Mouse (Mus musculus): Measurements from ENCODE around the gene Kctd5. TPM values are rescaled to one million over a fixed set of nuclear protein-coding genes. Genes with fewer than 3 reads are reported as not detected.

Kctd5 gene
- polyA plus RNA-seq, 1 experiment from 2014 or later: 89.2 TPM

GRCm38 (mm10) chr17:24000404-24000803 lies 72.9 kb downstream of the Kctd5 start:
- Histone ChIP-seq H3K27me3 (ENCODE audit: poor library complexity, severe bottlenecking) (no peaks in the 10 kb centered on the region), H3K4me1 (peaks cover 12% of the 10 kb centered on the region), H3K27ac (no peak overlapping the region), H3K9me3 (no peaks in the 10 kb centered on the region), H3K36me3 (replicated peaks) (no peaks in the 10 kb centered on the region), H3K4me3 (no peak overlapping the region)
- no peak for DNase-seq (ENCODE audit: extremely low spot score, low spot score)
- 78% methylated on average over 5 of the region's 5 CpGs for WGBS

- H3K36me3 ChIP-seq (replicated peaks): no peaks in the 10 kb centered on the region
- peaks cover 9% of the 10 kb centered on the region for H3K27me3 ChIP-seq (ENCODE audit: poor library complexity, severe bottlenecking)
- WGBS: 85% methylated on average over 6 of the region's 6 CpGs
- no peak for DNase-seq (ENCODE audit: extremely low spot score, low spot score)
- no peaks in the 10 kb centered on the region for H3K9me3 ChIP-seq
- no peak overlapping the region for H3K4me3 ChIP-seq
- peaks cover 18% of the 10 kb centered on the region for H3K4me1 ChIP-seq
- no peak overlapping the region for H3K27ac ChIP-seq
Observed at GRCm38 (mm10) chr17:23998383-23998782, 74.9 kb downstream of the Kctd5 start.

- Histone ChIP-seq H3K4me1 (peaks cover 23% of the 10 kb centered on the region), H3K27me3 (ENCODE audit: poor library complexity, severe bottlenecking) (peaks cover 9% of the 10 kb centered on the region), H3K9me3 (no peaks in the 10 kb centered on the region), H3K36me3 (replicated peaks) (no peaks in the 10 kb centered on the region), H3K27ac (no peak within 1 kb of the TSS; the same call in 1 of the 2 replicates), H3K4me3 (no peak within 1 kb of the TSS)
- WGBS: 59% methylated on average over 2 of the region's 2 CpGs
- DNase-seq (ENCODE audit: extremely low spot score, low spot score): no peak
Observed at GRCm38 (mm10) chr17:23997901-23998300, 75.4 kb downstream of the Kctd5 start, which contains the start of gene Prss22. Prss22 (minus strand) TSS chr17:23998100.

Small RNAs within 50 kb of the gene (microRNA-seq; reads per million reads assigned to microRNA genes)
- gene Gm27700: not detected

Other genes with a start within 250 kb of the Kctd5 start
- gene Elob, start 244.3 kb downstream of the Kctd5 start, polyA plus RNA-seq (2016; fragmentation: Nextera tagmentation; extraction: Ambion mirVana): 1,030 and 1,081 TPM in 2 replicates
- 0.49 TPM in 1 of 2 replicates, not detected in the other for gene Prss33, start 237.4 kb downstream of the Kctd5 start, polyA plus RNA-seq (2016; fragmentation: Nextera tagmentation; extraction: Ambion mirVana)
- gene Prss32, start 229.6 kb downstream of the Kctd5 start, polyA plus RNA-seq (2016; fragmentation: Nextera tagmentation; extraction: Ambion mirVana): not detected in 2 replicates
- 4.5 and 5.4 TPM in 2 replicates for gene Prss41, start 229.3 kb downstream of the Kctd5 start, polyA plus RNA-seq (2016; fragmentation: Nextera tagmentation; extraction: Ambion mirVana)
- gene Prss21, start 205.4 kb downstream of the Kctd5 start, polyA plus RNA-seq (2016; fragmentation: Nextera tagmentation; extraction: Ambion mirVana): not detected in 2 replicates
- not detected in 2 replicates for gene Dcpp1, start 192.6 kb downstream of the Kctd5 start, polyA plus RNA-seq (2016; fragmentation: Nextera tagmentation; extraction: Ambion mirVana)
- gene Dcpp2, start 192.6 kb downstream of the Kctd5 start, polyA plus RNA-seq (2016; fragmentation: Nextera tagmentation; extraction: Ambion mirVana): not detected in 2 replicates
- not detected in 2 replicates for gene Dcpp3, start 156.0 kb downstream of the Kctd5 start, polyA plus RNA-seq (2016; fragmentation: Nextera tagmentation; extraction: Ambion mirVana)
- not detected in 2 replicates for gene Sbp, start 131.8 kb downstream of the Kctd5 start, polyA plus RNA-seq (2016; fragmentation: Nextera tagmentation; extraction: Ambion mirVana)
- gene Sbpl, start 118.2 kb downstream of the Kctd5 start, polyA plus RNA-seq (2016; fragmentation: Nextera tagmentation; extraction: Ambion mirVana): not detected in 2 replicates
- not detected in 2 replicates for gene Prss30, start 92.9 kb downstream of the Kctd5 start, polyA plus RNA-seq (2016; fragmentation: Nextera tagmentation; extraction: Ambion mirVana)
- gene Prss22, start 75.4 kb downstream of the Kctd5 start, polyA plus RNA-seq (2016; fragmentation: Nextera tagmentation; extraction: Ambion mirVana): 0.58 and 0.63 TPM in 2 replicates
- 0.11 and 0.16 TPM in 2 replicates for gene Prss27, start 35.3 kb downstream of the Kctd5 start, polyA plus RNA-seq (2016; fragmentation: Nextera tagmentation; extraction: Ambion mirVana)
- 32.6 and 34.3 TPM in 2 replicates for gene Pdpk1, start 77.4 kb upstream of the Kctd5 start, polyA plus RNA-seq (2016; fragmentation: Nextera tagmentation; extraction: Ambion mirVana)
- gene Amdhd2, start 90.3 kb upstream of the Kctd5 start, polyA plus RNA-seq (2016; fragmentation: Nextera tagmentation; extraction: Ambion mirVana): 40.2 and 44.7 TPM in 2 replicates
- 419 and 421 TPM in 2 replicates for gene Atp6v0c, start 96.2 kb upstream of the Kctd5 start, polyA plus RNA-seq (2016; fragmentation: Nextera tagmentation; extraction: Ambion mirVana)
- 6.8 and 7.5 TPM in 2 replicates for gene Tbc1d24, start 132.1 kb upstream of the Kctd5 start, polyA plus RNA-seq (2016; fragmentation: Nextera tagmentation; extraction: Ambion mirVana)
- gene Ntn3, start 136.0 kb upstream of the Kctd5 start, polyA plus RNA-seq (2016; fragmentation: Nextera tagmentation; extraction: Ambion mirVana): 2.3 and 2.9 TPM in 2 replicates
- 22.1 and 22.6 TPM in 2 replicates for gene Tedc2, start 147.4 kb upstream of the Kctd5 start, polyA plus RNA-seq (2016; fragmentation: Nextera tagmentation; extraction: Ambion mirVana)
- 126 and 128 TPM in 2 replicates for gene Ccnf, start 178.0 kb upstream of the Kctd5 start, polyA plus RNA-seq (2016; fragmentation: Nextera tagmentation; extraction: Ambion mirVana)